Mouse (Mus musculus) neural tube, embryonic 14.5 days (tissue): ENCODE measurements at regions not wholly inside any gene's neighbourhood (a gene's known extent, or its start where the extent isn't known, plus 50 kb on each side); places are given as distances from the start of the nearest gene placed in this dataset.

Experiments used
- ATAC-seq: fragments of 200-750 bp; cut with Nextera tagmentation; 2 replicates; pipeline ENCODE4 v1.8.0; 2017; ENCODE audit warnings: low read depth, mild to moderate bottlenecking, moderate TSS enrichment, moderate library complexity
- H3K27ac ChIP-seq: fragments of 300-500 bp; sonication (generic); 2 replicates; pipeline ENCODE4 v1.5.1; 2014; ENCODE audit warnings: low read depth, mild to moderate bottlenecking, control low read depth, low read length, moderate library complexity, mixed read lengths
- H3K27me3 ChIP-seq: fragments of 300-500 bp; sonication (generic); 2 replicates; pipeline ENCODE4 v1.6.1; 2014; ENCODE audit warnings: low read length; ENCODE audit not compliant: control insufficient read depth, insufficient read depth
- H3K36me3 ChIP-seq: fragments of 300-500 bp; sonication (generic); 2 replicates; pipeline ENCODE4 v1.6.1; 2014; ENCODE audit warnings: low read length, mixed read lengths; ENCODE audit not compliant: control insufficient read depth, insufficient read depth
- H3K4me1 ChIP-seq: fragments of 300-500 bp; sonication (generic); 2 replicates; pipeline ENCODE4 v1.6.1; 2014; ENCODE audit warnings: low read length; ENCODE audit not compliant: control insufficient read depth, insufficient read depth
- H3K4me2 ChIP-seq: fragments of 300-500 bp; sonication (generic); 2 replicates; pipeline ENCODE4 v1.6.1; 2014; ENCODE audit warnings: mild to moderate bottlenecking, low read depth, low read length, control low read depth
- H3K4me3 ChIP-seq: fragments of 300-500 bp; sonication (generic); 2 replicates; pipeline ENCODE4 v1.5.1; 2014; ENCODE audit warnings: low read depth, low read length, control low read depth, mixed read lengths
- H3K9ac ChIP-seq: fragments of 300-500 bp; sonication (generic); replicated peaks from 2 replicates; pipeline ENCODE4 v1.6.1; 2014; ENCODE audit warnings: low read depth, mild to moderate bottlenecking, control low read depth, low read length, mixed read lengths
- H3K9me3 ChIP-seq: fragments of 300-500 bp; sonication (generic); 2 replicates; pipeline ENCODE4 v1.6.1; 2016; ENCODE audit warnings: low read length; ENCODE audit not compliant: control insufficient read depth
- WGBS: fragments of 180-500 bp; shearing (Covaris S2); extraction: QIAGEN DNeasy Blood & Tissue Kit; methylation state at CpG from one replicate; pipeline ENCODE4 v1.1.7; 2014; 5-methylcytosine and 5-hydroxymethylcytosine counted together

GRCm38 (mm10) chr2:106540176-106540575, 152.9 kb upstream of the Mpped2 start:
- H3K36me3 ChIP-seq, result no peaks in the 10 kb centered on the region
- H3K27me3 ChIP-seq, result no peaks in the 10 kb centered on the region
- H3K9ac ChIP-seq, result no peak overlapping the region
- H3K4me2 ChIP-seq, result no peak overlapping the region
- H3K4me1 ChIP-seq, result 0 out of 2 replicates have a peak, but pooled peaks cover 3% of the 10 kb centered on the region
- ATAC-seq, result no peak
- H3K4me3 ChIP-seq, result no peak overlapping the region
- 96% methylated on average over 5 of the region's 5 CpGs for WGBS
- no peaks in the 10 kb centered on the region for H3K9me3 ChIP-seq
- no peak overlapping the region for H3K27ac ChIP-seq

GRCm38 (mm10) chr2:106547117-106547516, 146.0 kb upstream of the Mpped2 start:
- 88% methylated on average over 4 of the region's 4 CpGs for WGBS
- H3K9ac ChIP-seq, result no peak overlapping the region
- no peaks in the 10 kb centered on the region for H3K9me3 ChIP-seq
- no peak overlapping the region for H3K4me2 ChIP-seq
- no peak overlapping the region for H3K4me3 ChIP-seq
- no peak for ATAC-seq
- H3K27me3 ChIP-seq, result no peaks in the 10 kb centered on the region
- no peaks in the 10 kb centered on the region for H3K4me1 ChIP-seq
- H3K27ac ChIP-seq, result no peak overlapping the region
- no peaks in the 10 kb centered on the region for H3K36me3 ChIP-seq

- WGBS, result 87% methylated on average over 5 of the region's 5 CpGs
- Histone ChIP-seq H3K9ac (no peak overlapping the region), H3K4me1 (no peaks in the 10 kb centered on the region), H3K27ac (no peak overlapping the region), H3K4me2 (no peak overlapping the region), H3K9me3 (no peaks in the 10 kb centered on the region), H3K27me3 (no peaks in the 10 kb centered on the region), H3K36me3 (no peaks in the 10 kb centered on the region), H3K4me3 (no peak overlapping the region)
- ATAC-seq, result no peak
These were observed 139.4 kb upstream of the Mpped2 start for GRCm38 (mm10) chr2:106553666-106554065.

- 60% methylated on average over 3 of the region's 3 CpGs for WGBS
- ATAC-seq, result no peak
- H3K4me1 ChIP-seq, result no peaks in the 10 kb centered on the region
These were observed 131.4 kb upstream of the Mpped2 start for GRCm38 (mm10) chr2:106561571-106562090.

GRCm38 (mm10) chr2:106570226-106570625, 122.8 kb upstream of the Mpped2 start:
- no peaks in the 10 kb centered on the region for H3K9me3 ChIP-seq
- 92% methylated on average over 1 of the region's 1 CpGs for WGBS
- ATAC-seq, result no peak
- no peak overlapping the region for H3K9ac ChIP-seq
- no peaks in the 10 kb centered on the region for H3K27me3 ChIP-seq
- no peaks in the 10 kb centered on the region for H3K36me3 ChIP-seq
- no peak overlapping the region for H3K4me3 ChIP-seq
- no peaks in the 10 kb centered on the region for H3K4me1 ChIP-seq
- H3K4me2 ChIP-seq, result no peak overlapping the region
- no peak overlapping the region for H3K27ac ChIP-seq

More at GRCm38 (mm10) chr2:106561571-106562090, 131.4 kb upstream of the Mpped2 start:
- Histone ChIP-seq H3K27ac (no peak overlapping the region), H3K27me3 (no peaks in the 10 kb centered on the region), H3K9ac (no peak overlapping the region), H3K36me3 (no peaks in the 10 kb centered on the region), H3K4me2 (no peak overlapping the region), H3K9me3 (no peaks in the 10 kb centered on the region), H3K4me3 (no peak overlapping the region)

- no peaks in the 10 kb centered on the region for H3K4me1 ChIP-seq
- no peak for ATAC-seq
- 94% methylated on average over 3 of the region's 3 CpGs for WGBS
These were observed 121.7 kb upstream of the Mpped2 start for GRCm38 (mm10) chr2:106571346-106571745.

GRCm38 (mm10) chr2:106571913-106572312, 121.2 kb upstream of the Mpped2 start:
- no peak overlapping the region for H3K4me3 ChIP-seq
- no peak overlapping the region for H3K9ac ChIP-seq
- WGBS, result 63% methylated on average over 2 of the region's 2 CpGs
- H3K4me2 ChIP-seq, result no peak overlapping the region
- no peaks in the 10 kb centered on the region for H3K36me3 ChIP-seq
- H3K4me1 ChIP-seq, result no peaks in the 10 kb centered on the region
- no peaks in the 10 kb centered on the region for H3K27me3 ChIP-seq
- no peak for ATAC-seq
- H3K9me3 ChIP-seq, result no peaks in the 10 kb centered on the region
- H3K27ac ChIP-seq, result no peak overlapping the region

More at GRCm38 (mm10) chr2:106571346-106571745, 121.7 kb upstream of the Mpped2 start:
- Histone ChIP-seq H3K27ac (no peak overlapping the region), H3K27me3 (no peaks in the 10 kb centered on the region), H3K9me3 (no peaks in the 10 kb centered on the region), H3K36me3 (no peaks in the 10 kb centered on the region), H3K9ac (no peak overlapping the region), H3K4me2 (no peak overlapping the region), H3K4me3 (no peak overlapping the region)

- no peak for ATAC-seq
These were observed 116.2 kb upstream of the Mpped2 start for GRCm38 (mm10) chr2:106576746-106577323.

GRCm38 (mm10) chr2:106578062-106578461, 115.0 kb upstream of the Mpped2 start:
- H3K9me3 ChIP-seq, result no peaks in the 10 kb centered on the region
- H3K4me2 ChIP-seq, result no peak overlapping the region
- no peaks in the 10 kb centered on the region for H3K4me1 ChIP-seq
- no peak overlapping the region for H3K4me3 ChIP-seq
- ATAC-seq, result no peak
- 42% methylated on average over 1 of the region's 1 CpGs for WGBS
- H3K9ac ChIP-seq, result no peak overlapping the region
- H3K27ac ChIP-seq, result no peak overlapping the region
- H3K27me3 ChIP-seq, result no peaks in the 10 kb centered on the region
- H3K36me3 ChIP-seq, result no peaks in the 10 kb centered on the region

More at GRCm38 (mm10) chr2:106576746-106577323, 116.2 kb upstream of the Mpped2 start:
- Histone ChIP-seq H3K9me3 (no peaks in the 10 kb centered on the region), H3K9ac (no peak overlapping the region), H3K27ac (no peak overlapping the region), H3K27me3 (no peaks in the 10 kb centered on the region), H3K4me2 (no peak overlapping the region), H3K4me3 (no peak overlapping the region), H3K4me1 (no peaks in the 10 kb centered on the region), H3K36me3 (no peaks in the 10 kb centered on the region)
- WGBS, result 50% methylated on average over 4 of the region's 4 CpGs
